Mouse (Mus musculus): ENCODE results near the gene Dao.

Dao gene

DNA sequence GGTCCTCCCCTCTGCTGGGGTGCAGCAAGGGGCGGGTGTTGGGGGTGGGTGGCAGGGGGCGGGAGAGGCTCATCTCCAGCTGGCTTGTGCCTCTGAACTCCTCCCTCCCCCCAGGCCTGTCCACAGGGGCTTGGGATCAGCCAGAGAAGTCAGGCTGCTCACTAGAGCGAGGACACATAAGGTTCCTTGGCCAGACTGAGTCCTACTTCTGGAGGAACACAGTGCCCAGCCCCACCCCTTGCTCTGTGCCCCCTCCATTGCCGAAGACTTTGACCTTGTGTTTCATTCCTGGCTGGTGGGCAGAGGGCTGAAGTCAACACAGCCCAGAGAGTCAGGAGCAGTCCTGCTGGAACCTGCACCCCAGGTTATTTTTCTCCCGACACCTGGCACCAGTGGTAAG, at the start of gene Dao:
Gene Dao (plus strand): TSS at position 162 of the 400 bp plus-strand sequence.
- in situ Hi-C loops (cut with MboI; ENCODE audit: low sequenced_read_pairs): no loop called here

DNA sequence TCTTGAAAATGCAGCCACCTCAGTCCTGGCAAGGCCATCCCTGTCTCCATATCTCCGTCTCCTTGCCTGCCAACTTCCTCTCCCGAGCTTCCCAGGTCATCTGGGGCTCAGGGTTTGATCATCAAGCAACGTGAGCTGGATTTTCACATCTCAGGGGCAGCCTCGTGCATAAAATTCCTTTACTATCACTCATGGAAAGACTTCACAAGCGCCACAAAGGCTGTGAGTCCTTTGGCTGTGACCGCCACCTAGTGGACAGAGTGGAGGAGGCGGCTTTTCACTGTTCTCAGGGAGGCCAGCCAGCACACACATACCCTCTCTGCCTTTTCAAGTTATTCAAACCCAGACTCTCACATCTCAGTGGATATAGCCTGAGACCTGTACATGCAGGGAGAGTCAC, 49.1 kb upstream of the Dao start:
- in situ Hi-C loops (cut with MboI; ENCODE audit: low sequenced_read_pairs): loop anchor here (5.0 kb wide), 1 partner anchor 93 kb away; no protein-coding TSS in a partner anchor

DNA sequence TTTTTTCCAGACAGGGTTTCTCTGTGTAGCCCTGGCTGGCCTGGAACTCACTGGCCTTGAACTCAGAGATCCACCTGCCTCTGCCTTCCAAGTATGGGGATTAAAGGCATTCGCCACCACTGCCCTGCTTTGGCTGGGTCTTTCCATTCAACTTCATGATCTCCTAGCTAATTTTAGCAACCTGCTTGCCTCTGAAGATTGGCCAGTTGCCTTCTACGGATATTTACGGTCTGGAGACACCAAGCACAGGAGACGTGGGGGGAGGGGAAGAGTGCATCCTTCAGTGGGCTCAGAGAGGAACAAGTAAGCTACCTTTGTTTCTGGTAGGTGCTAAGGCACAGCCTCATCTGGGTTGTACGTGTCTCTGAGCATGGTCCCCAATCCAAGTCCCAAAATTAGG, 48.2 kb upstream of the Dao start:
- in situ Hi-C loops (cut with MboI; ENCODE audit: low sequenced_read_pairs): no loop called here

DNA sequence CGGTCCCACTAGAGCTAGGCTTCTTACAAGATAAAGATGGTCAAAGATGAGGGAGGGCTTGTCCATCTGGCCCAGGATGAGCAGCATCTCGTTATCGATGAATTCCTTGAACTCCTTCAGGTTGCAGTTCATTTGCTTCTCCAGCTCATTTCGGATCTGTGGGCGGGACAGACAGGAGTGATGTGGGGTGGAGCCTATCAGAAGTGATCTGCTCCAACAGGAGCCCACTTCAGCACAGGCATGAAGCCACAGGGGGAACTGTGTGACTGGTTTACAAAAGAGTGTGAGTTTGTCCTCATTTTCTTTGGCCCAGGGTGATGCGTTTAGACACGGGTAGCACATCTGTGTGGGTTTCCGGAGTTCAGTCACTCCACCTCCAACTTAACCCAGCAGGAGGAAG, 47.8 kb upstream of the Dao start:
- in situ Hi-C loops (cut with MboI; ENCODE audit: low sequenced_read_pairs): no loop called here

DNA sequence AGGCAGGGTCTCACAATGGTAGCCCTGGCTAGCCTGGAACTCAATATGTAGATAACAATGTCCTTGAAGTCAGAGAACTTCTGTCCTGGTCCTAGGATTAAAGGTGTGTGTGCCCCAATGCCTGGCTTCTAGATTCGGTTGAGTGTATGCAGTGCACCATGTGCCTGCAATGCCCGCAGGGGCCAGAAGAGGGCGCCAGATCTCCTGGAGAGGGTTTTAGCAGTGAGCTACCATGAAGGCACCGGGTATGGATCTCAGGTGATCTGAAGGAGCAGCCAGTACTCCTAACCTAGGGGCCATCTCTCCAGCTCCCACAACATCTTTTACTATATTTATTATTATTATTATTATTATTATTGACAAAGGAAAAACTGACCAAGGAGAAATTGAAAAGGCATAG, 47.0 kb upstream of the Dao start:
- in situ Hi-C loops (cut with MboI; ENCODE audit: low sequenced_read_pairs): no loop called here

DNA sequence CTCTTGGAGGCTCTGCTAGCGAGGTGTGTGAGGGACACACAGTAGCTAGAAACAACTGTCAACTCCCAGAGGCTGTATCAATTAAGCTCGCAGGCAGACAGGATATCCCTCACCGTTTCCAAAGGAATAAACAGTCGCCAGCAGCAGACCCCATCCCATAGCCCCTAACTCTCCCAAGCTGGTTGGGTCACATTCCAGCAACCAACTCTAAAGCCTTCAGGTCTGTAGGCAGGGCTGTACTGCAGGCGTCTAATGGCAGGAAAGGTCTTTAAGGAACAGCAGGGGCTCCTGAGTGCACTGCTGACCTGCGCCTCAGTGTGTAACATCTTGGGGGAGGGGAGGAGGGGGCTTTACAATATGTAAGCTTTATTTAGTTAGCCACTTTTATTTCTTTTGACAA, 44.5 kb upstream of the Dao start:
- in situ Hi-C loops (cut with MboI; ENCODE audit: low sequenced_read_pairs): no loop called here

DNA sequence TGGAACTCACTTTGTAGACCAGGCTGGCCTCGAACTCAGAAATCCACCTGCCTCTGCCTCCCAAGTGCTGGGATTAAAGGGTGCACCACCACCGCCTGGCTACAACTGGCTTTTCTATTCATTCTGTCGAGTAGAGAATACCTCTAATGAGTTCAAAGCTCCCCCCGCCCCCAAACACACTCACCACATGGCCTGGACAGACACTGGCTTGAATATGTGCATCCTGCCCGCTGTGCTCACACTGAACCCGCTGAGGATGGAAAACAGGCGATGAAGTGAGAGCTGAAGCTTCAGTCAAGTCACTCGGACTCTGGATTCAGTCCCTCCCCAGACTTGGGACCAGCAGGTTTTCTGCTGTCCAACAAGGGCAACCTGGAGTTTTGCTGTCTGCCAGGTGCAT, 43.1 kb upstream of the Dao start:
- in situ Hi-C loops (cut with MboI; ENCODE audit: low sequenced_read_pairs): no loop called here

DNA sequence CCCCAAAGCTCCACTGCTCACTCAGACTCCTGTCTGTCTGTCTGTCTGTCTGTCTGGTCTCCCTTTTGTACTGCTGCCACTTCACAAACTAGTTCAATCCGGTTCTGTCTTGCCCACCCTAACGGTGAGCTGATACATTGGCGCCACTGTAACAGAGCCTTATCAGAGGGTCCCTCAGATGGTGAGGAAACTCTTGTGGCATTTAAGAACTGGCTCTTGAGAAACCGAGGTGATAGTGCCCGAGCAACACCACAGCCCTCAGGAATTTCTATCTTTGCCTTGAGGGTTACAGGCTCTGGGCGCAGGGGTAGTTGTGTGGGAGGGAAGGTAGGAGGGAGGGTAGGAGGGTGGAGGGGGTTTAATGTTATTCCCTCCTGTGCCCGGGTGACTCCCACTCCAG, 41.7 kb upstream of the Dao start:
- in situ Hi-C loops (cut with MboI; ENCODE audit: low sequenced_read_pairs): no loop called here

DNA sequence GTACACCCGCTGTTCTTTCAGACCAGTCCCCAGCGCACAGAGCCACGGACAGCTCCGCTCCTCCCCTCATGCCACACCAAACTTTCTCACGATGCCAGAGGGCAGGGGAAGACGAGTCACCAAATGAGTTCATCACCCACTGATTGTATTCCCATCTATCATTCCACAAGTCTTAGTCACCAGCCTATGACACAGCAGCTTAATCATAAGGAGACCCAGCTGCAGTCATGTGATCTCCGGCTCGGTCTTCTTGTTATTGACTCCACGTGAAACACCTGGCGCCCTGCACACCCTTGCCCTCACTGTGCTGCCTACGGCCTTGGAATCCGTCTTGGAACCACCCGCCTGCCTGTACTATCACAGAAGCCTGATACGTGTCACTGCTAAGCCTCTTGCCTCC, 38.5 kb upstream of the Dao start:
- in situ Hi-C loops (cut with MboI; ENCODE audit: low sequenced_read_pairs): no loop called here

DNA sequence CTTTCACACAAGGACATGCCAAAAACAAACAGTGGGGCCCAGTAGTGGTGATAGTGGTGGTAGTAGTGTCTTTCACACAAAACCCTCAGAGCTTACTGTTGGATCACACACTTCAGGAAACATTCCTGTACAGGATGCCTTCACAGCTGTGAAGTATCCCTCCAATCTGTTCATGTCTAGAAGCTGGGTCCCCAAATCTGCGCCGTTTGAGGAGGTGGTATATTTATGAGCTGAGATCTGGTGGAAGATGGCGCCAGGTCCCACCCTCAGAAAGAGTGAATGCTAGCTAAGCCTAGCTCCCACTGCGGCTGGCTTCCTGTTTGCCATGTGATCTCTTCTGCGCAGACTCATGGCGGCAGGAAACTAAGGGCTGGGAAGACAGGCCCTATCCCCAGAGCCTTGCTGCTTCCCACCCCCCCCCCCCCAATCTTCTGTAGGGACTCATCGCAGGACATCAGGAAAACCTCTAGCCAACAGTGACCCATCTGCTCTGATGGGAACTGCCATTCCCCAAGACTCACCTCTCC, 37.8 kb upstream of the Dao start:
- in situ Hi-C loops (cut with MboI; ENCODE audit: low sequenced_read_pairs): no loop called here

DNA sequence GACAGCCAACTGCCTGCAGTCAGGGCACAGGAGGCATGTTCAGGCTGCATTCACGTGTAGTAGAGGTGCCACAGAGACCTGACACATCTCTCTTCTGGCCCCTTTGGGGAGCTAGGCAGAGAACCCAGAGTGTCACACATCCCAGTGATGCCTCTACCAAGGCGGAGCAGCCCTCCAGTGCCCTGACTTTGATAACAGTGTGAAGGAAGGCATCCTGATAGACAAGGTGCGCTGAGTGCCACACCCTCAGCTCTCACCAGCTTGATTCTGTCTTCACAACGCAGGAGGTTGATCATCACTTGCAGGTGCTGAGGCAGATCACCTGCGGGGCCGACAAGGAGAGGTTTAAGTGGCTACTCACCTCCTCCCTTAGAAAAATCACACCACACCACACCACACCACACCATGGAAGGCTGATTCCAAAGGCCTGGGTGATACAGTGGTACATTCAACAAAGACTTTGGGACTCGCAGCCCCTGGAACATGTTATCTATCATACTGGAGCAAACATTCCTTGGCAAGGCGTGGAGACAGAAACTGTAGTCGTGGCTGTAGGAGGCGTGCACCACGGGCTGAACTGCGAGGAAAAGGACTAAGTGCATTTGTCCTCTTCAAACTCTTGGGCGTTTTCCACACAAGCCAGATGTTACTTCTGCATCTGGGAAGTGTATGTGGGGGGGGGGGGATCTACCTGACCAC, 36.9 kb upstream of the Dao start:
- in situ Hi-C loops (cut with MboI; ENCODE audit: low sequenced_read_pairs): no loop called here

DNA sequence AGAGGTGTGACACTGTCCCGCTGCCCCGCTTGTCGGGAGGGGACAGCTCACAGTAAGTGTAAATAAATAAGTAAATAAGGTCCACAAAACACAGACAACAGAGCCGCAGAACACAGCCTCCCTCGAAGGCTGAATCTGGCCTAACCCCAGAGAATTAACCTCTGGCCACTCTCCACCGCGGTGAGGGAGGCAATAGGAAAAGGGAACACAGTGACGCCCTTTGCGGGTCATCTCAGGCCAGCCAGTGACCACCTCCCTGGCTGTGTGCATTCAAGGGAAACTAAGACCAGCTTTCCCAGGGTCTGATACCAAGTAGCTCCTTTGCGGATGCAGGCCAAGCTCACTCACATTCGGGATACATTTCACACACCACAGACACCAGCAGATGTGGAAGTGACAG, 35.1 kb upstream of the Dao start:
- in situ Hi-C loops (cut with MboI; ENCODE audit: low sequenced_read_pairs): no loop called here

DNA sequence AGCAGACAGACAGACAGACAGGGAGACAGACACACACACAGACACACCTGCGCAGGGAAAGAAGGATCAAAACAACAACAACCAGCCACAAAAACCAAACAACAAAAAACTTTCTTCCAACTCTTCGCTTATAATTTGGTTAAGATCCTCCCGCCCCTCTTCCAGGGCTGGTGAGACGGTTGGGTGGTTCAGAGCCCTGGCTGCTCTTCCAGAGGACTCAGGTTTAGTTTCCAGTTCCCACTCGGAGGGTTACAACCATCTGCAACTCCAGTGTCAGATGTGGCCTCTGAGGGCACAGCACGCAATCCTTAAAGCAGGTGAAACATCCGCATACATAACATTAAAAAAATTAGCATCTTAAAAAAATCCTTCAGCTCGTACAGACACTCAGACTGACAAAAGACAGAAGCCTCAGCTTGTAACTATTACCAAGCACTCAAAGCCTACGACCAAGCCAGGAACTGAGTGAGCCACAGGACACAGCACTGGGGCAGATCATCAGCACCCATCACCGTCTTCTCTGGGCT, 32.0 kb upstream of the Dao start:
- in situ Hi-C loops (cut with MboI; ENCODE audit: low sequenced_read_pairs): no loop called here

DNA sequence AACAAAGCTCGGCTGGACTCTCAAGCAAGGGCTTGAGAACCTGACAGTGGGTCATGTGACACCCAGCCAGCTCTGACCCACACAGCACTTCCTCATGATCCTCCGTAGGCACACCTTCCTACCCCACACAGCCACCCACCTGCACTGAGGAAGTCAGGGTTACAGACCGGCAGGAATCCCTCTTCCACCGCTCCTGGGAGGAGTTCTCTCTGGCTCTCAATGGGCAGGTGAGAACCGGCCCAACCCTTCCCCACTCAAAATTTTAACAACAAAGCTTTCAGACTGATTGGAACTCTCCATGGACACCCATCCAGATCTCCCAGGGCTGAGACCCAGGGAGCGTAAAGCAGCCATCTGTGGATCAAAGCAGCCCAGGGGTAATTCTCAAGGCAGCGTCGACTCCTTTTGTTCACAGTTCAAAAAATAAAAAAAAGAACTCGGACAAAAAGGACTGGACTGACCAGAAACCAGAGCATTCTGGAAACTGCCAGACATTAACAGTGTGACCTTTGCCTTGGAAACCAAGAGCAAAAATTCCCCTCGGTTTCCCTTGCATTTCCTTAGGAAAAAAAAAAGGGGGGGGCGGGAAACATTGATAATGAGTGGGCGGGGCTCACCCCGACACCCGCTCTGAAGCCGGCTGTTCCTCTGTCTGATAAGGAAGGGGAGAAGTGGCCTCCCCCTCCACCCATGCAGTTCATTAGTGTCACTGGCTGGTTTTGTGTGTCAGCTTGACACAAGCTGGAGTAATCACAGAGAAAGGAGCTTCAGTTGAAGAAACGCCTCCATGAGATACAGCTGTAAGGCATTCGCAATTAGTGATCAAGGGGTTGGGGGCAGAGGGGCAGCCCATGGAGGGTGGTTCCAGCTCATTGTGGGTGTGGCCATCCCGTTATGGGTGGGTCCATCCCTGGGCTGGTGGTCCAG, 30.7 kb upstream of the Dao start:
- in situ Hi-C loops (cut with MboI; ENCODE audit: low sequenced_read_pairs): no loop called here

DNA sequence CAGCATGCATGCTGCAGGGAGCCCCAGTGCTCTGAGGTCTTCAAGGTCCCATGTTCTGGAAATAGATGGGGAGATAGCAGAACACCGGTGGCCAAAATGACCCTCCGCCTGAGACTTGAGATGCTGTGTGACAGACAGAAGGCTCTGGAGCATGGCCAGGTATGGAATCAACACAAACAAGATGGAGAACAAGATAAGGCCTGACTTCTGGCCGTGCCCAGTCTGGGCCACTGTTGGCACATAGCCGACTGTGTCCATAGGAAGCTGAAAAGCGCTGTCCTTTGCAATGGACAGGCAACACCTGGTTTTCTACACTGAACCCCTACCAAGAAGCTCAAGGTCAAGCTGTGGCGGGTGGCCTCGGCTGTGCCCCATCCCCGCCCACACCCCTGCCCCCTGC, 29.7 kb upstream of the Dao start:
- in situ Hi-C loops (cut with MboI; ENCODE audit: low sequenced_read_pairs): no loop called here

DNA sequence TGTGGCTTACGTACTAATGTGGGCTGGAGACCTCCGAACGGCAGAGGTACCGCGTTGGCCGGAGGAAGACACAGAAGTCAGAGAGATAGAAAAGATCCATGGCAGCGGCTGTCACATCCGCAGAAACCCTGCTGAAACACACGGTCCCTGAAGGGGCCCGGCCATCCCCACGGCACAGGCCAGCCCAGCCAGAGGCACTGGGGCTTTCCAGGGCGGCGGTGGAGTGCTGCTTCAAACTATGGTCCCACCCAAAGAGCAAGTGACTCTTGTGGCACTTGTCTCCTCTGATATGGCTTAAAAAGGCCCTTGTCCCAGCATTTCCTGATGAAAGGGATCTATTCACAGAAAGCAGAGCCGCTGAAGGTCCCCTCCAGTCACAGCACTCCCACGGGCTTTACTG, 28.9 kb upstream of the Dao start:
- in situ Hi-C loops (cut with MboI; ENCODE audit: low sequenced_read_pairs): no loop called here

DNA sequence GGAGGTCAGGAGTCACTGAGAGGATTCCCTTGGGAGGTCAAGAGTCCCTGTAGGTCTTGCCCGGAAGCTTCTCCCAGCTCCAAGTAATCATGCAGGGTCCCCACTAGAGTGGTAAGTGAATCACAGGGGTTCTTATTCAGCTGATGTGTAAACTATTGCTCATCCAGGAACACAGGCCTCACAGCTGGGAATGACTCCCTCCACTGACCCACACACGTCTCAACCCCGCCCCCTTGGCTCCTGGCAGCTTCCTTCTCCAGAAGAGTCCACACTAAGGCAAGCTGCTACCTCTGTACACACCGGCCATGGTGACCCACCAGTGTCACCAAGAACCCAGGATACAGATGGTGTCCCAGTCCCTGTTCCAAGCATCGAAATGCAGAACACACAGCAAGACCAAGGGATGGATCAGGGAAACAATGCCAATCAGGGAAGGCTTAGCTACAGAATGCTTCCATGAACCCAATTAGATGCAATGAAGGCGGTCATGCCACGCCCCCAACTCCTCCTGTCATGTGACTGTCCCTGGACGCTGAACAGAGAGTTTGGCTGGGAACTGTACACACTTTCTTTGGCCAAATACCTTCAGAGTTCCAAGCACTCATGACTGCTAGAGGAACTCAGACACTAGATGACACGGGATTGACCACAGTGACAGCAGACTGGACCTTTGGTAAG, 27.8 kb upstream of the Dao start:
- in situ Hi-C loops (cut with MboI; ENCODE audit: low sequenced_read_pairs): no loop called here

DNA sequence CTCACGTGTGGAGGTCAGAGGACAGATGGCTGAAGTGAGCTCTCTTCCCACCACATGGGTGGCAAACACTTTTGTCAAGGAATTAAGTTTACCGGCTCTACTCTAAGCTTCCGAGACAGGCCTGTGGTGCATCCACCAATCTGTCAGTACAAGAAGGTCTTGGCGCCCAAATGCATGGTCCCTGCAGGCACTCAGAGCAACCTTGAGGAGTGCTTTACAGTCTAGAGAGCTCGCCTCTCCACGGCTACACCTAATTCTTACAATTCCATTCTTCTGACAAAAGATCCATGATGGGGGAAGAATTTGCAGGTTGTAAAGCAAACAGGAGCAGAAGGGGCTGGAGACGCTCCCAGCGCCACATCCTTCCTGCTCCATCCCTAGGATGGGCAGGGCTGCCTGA, 26.9 kb upstream of the Dao start:
- in situ Hi-C loops (cut with MboI; ENCODE audit: low sequenced_read_pairs): no loop called here

DNA sequence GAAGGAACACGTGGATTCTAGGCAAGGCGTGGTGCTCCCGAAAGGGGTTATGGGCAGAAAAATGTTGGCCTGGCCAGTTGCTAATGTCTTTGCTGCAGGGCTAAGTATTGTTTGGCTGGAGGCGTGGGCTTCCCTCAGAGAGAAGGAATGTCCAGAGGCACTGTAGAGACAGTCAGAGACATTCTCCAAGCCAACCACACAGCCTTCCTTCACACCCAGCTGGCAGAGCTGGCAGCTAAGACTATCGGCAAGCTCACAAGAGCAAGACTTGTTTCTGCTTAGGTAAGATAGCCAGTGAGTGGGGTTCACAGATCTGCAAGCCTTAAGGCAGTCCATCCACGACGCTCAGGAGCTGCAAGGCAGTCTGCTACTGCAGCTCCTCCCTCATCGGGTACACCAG, 26.2 kb upstream of the Dao start:
- in situ Hi-C loops (cut with MboI; ENCODE audit: low sequenced_read_pairs): no loop called here

DNA sequence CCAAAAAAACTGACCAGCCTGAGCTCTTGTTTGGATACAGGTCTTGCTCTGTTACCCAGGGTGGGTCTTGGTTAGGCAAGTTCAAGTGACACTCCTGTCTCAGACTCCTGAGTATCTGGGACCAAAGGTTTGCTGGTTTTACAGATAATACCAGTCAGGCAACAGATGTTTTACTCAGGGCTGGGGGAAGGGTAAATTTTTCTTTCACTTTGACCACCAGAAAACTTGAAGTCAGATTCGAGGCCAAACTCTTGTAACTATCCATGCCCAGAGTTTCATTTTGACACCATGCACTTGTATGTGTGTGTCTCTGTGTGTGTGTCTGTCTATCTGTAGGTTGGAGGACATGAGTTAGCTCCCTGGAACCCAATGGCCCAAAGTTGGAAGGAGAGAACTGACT, 23.0 kb upstream of the Dao start:
- in situ Hi-C loops (cut with MboI; ENCODE audit: low sequenced_read_pairs): no loop called here

DNA sequence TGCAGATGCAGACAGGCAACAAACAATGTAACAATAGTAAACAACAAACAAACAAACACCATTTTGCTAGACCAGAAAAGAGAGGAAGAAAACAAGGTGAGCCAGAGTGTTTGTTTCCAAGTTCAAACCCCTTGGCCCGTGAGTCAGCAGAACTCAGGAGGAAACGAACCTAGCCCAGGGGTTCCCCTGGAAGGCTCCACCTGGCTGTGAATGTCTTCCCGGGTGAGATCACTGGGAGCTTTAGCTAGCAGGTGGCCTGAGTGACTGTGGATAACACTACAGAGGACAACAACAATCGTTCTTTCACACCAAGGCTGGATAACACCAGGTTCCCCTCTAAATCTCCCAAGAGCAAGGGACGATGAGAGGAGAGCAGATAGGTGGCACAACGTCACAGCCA, 22.3 kb upstream of the Dao start:
- in situ Hi-C loops (cut with MboI; ENCODE audit: low sequenced_read_pairs): no loop called here
